Mouse (Mus musculus): ENCODE data around the gene Acap1.

DNA sequence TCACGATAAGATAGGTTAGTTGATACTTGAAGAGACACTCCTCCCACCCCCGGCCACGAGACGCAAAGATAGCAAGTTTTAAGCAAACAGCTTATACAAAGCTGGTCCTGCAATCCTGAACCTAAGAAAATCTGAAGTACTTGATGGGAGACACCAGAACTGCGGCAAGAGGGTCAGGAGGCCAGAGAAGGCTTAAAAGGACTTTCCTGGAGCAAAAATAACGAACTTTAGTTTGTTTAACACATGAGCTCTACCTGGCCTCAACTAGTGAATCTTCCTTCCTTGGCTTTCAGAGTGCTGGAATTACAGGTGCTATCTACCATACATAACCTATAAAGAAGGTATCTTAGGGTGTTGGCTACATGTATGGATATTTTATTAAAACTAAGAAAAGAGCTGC is 39.3 kb upstream of the Acap1 start:
- no peak for TF ChIP-seq POLR2A (IDR thresholded peaks at IDR 0.05; ENCODE audit: extremely low read depth, insufficient read depth, low read length)
- no peak for TF ChIP-seq CTCF (IDR thresholded peaks at IDR 0.05; ENCODE audit: extremely low read depth, insufficient read depth, low read length)

Data from cortical plate, adult 2 months (tissue).